Mouse (Mus musculus) cortical plate, adult 2 months (tissue): ENCODE measurements around the gene Pde8b.

Experiments used
- CTCF ChIP-seq: fragments of 200-500 bp; IDR thresholded peaks from 2 replicates; pipeline ENCODE4 v1.5.1; 2011; ENCODE audit warnings: mild to moderate bottlenecking, control low read depth, low read length; ENCODE audit not compliant: insufficient read depth; ENCODE audit errors: extremely low read depth
- POLR2A ChIP-seq: fragments of 200-500 bp; IDR thresholded peaks from 2 replicates; pipeline ENCODE4 v1.6.1; 2011; ENCODE audit warnings: mild to moderate bottlenecking, low read length, control low read depth; ENCODE audit not compliant: insufficient read depth; ENCODE audit errors: extremely low read depth

GRCm38 (mm10) chr13:95086033-95086432 is 164.1 kb downstream of the Pde8b start:
- TF ChIP-seq CTCF (no peak), POLR2A (no peak)
